In genomic region chr11:26073638-26074294, GRCm38 (mm10) we compare ENCODE assay signal across 8 mouse cellular contexts.
DNase-seq lines count a peak whose midpoint lies in the region; ATAC-seq and TF ChIP-seq lines count a peak whose summit lies in the region.

No protein-coding gene starts in this region.

- intact Hi-C loops in gastrocnemius, adult 2 months (cut with DNase I): no loop called here
- intact Hi-C loops in gastrocnemius, postnatal 36 days (cut with DNase I): no loop called here
- intact Hi-C loops in left cerebral cortex, postnatal 14 days (cut with DNase I): loop anchor here (5.0 kb wide), 1 partner anchor 1996 kb away; the partner anchor contains the start of genes A830031A19Rik and Bcl11a

- no peak overlapping the region for H3K27ac ChIP-seq in gastrocnemius, adult 2 months
- H3K27ac ChIP-seq in forebrain, postnatal 0 days (ENCODE audit: low read depth, low read length): no peak overlapping the region
- H3K27ac ChIP-seq in midbrain, embryonic 16.5 days (ENCODE audit: low read length): no peak overlapping the region

- DNase-seq in gastrocnemius, adult 2 months: no peak
- no peak for DNase-seq in gastrocnemius, postnatal 36 days
- peak; percentile 94 for DNase-seq in brain, embryonic 14.5 days (ENCODE audit: low read depth)
- peak; percentile 85 for DNase-seq in forebrain, postnatal 0 days
- peak; percentile 1 for DNase-seq in kidney, adult 11 months
- DNase-seq in left cerebral cortex, postnatal 14 days (ENCODE audit: low spot score in 2 of 2): peak; percentile 78 to 86

- H3K9me3 ChIP-seq in forebrain, postnatal 0 days (ENCODE audit: low read length): no peaks in the 10 kb centered on the region
- H3K9me3 ChIP-seq in midbrain, embryonic 16.5 days (replicated peaks; ENCODE audit: control insufficient read depth, low read length, poor library complexity, severe bottlenecking): no peaks in the 10 kb centered on the region

- H3K27me3 ChIP-seq in forebrain, postnatal 0 days (ENCODE audit: insufficient read depth, low read length): no peaks in the 10 kb centered on the region
- no peaks in the 10 kb centered on the region for H3K27me3 ChIP-seq in midbrain, embryonic 16.5 days (ENCODE audit: control insufficient read depth, insufficient read depth, low read depth, low read length)

- no peaks in the 10 kb centered on the region for H3K36me3 ChIP-seq in forebrain, postnatal 0 days (ENCODE audit: insufficient read depth)
- H3K36me3 ChIP-seq in midbrain, embryonic 16.5 days (ENCODE audit: control insufficient read depth, insufficient read depth, low read length): no peaks in the 10 kb centered on the region

- no peak overlapping the region for H3K4me2 ChIP-seq in forebrain, postnatal 0 days (ENCODE audit: low read depth)
- no peak overlapping the region for H3K4me2 ChIP-seq in midbrain, embryonic 16.5 days (ENCODE audit: low read length)

- ATAC-seq in forebrain, postnatal 0 days: peak; percentile 92
- ATAC-seq in midbrain, embryonic 16.5 days: peak; percentile 95
- ATAC-seq in inflammation-experienced regulatory T-cells, adult 6 months: no peak

- 39% methylated on average over 8 of the region's 8 CpGs for WGBS in forebrain, postnatal 0 days
- 40% methylated on average over 8 of the region's 8 CpGs for WGBS in midbrain, embryonic 16.5 days

- H3K4me1 ChIP-seq in forebrain, postnatal 0 days (ENCODE audit: insufficient read depth): peaks cover 2% of the 10 kb centered on the region; the same call in 1 of the 2 replicates
- peaks cover 4% of the 10 kb centered on the region; the same call in 1 of the 2 replicates for H3K4me1 ChIP-seq in midbrain, embryonic 16.5 days (ENCODE audit: control insufficient read depth, insufficient read depth, low read length)

- TF ChIP-seq CTCF in gastrocnemius, adult 2 months (IDR thresholded peaks at IDR 0.05): peak; percentile 34
- peak; percentile 78 for TF ChIP-seq CTCF in brain, embryonic 14.5 days (IDR thresholded peaks at IDR 0.05; ENCODE audit: borderline replicate concordance, extremely low read depth, insufficient read depth, insufficient read length)
- TF ChIP-seq CTCF in forebrain, postnatal 0 days (IDR thresholded peaks at IDR 0.05; ENCODE audit: low read depth): peak; percentile 91

- no peak overlapping the region for H3K4me3 ChIP-seq in gastrocnemius, adult 2 months
- H3K4me3 ChIP-seq in forebrain, postnatal 0 days (ENCODE audit: low read depth, low read length): no peak overlapping the region
- no peak overlapping the region for H3K4me3 ChIP-seq in midbrain, embryonic 16.5 days (ENCODE audit: low read depth, low read length)

- TF ChIP-seq POLR2A in brain, embryonic 14.5 days (IDR thresholded peaks at IDR 0.05; ENCODE audit: borderline replicate concordance, extremely low read depth, insufficient read depth, insufficient read length, poor library complexity, severe bottlenecking): no peak

- no peak overlapping the region for H3K9ac ChIP-seq in forebrain, postnatal 0 days
- H3K9ac ChIP-seq in midbrain, embryonic 16.5 days (ENCODE audit: low read depth, low read length): no peak overlapping the region

Comparison
In these comparisons a context has a peak if more than half of its experiments do, and no peak if none do; other contexts are left out.
1. DNase-seq: peak in brain, embryonic 14.5 days (single experiment), forebrain, postnatal 0 days (single experiment), kidney, adult 11 months (single experiment) and left cerebral cortex, postnatal 14 days (2 of 2); none in gastrocnemius, adult 2 months (single experiment) and gastrocnemius, postnatal 36 days (0 of 2).
2. CTCF ChIP-seq: peak in every context shown above with its lines; median percentile 91 in forebrain, postnatal 0 days; 78 in brain, embryonic 14.5 days; 34 in gastrocnemius, adult 2 months.